ENCODE assay signal across 17 mouse cellular contexts in the genomic region with DNA sequence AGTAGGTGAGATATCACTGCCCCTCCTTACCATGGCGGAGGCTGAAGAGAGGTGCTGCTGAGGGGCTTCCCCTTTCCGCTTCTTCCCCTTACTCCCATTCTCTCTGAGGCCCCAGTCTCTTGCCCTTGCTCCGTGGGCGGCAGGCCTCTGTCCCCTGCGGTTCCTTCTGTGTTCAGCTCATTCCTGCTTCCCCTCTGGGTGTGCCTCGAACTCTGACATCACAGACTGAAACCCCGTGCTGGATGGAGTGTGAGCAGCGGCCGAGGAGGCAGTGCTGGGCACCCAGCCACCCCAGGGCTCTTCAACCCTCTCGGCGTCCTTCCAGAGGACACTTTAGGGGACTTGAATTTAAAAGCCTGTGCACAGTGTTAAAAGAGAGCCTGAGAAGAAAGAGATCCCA.
DNase-seq lines count a peak whose midpoint lies in the region; ATAC-seq and TF ChIP-seq lines count a peak whose summit lies in the region.
"Had no signal": no experiment of that assay in that cellular context is flagged by ENCODE, and none has a peak within 500 bp of the region (broad histone marks: within the 10 kb centered on the region; RNA-seq: fewer than 3 reads in every experiment).

No protein-coding gene starts in this region.

- no peak for TF ChIP-seq CTCF in midbrain, postnatal 0 days (IDR thresholded peaks at IDR 0.05)
- TF ChIP-seq CTCF in hindbrain, postnatal 0 days (IDR thresholded peaks at IDR 0.05; ENCODE audit: low read depth) = no peak

- no peaks in the 10 kb centered on the region for H3K9me3 ChIP-seq in midbrain, postnatal 0 days (ENCODE audit: low read length)
- no peaks in the 10 kb centered on the region for H3K9me3 ChIP-seq in midbrain, embryonic 13.5 days
- no peaks in the 10 kb centered on the region for H3K9me3 ChIP-seq in hindbrain, postnatal 0 days (ENCODE audit: low read length)
- H3K9me3 ChIP-seq: embryonic facial prominence, embryonic 13.5 days; liver, embryonic 15.5 days; midbrain, embryonic 15.5 days; neural tube, embryonic 15.5 days had no signal

- peak; percentile 49 for DNase-seq in adrenal gland, postnatal 14 days
- DNase-seq in adrenal gland, postnatal 36 days = no peak
- peak; percentile 32 for DNase-seq in midbrain, postnatal 0 days (ENCODE audit: low spot score)
- DNase-seq in lung, postnatal 36 days = peak; percentile 76
- DNase-seq in spleen, postnatal 4 days (ENCODE audit: low spot score in 2 of 2) = no peak
- no peak for DNase-seq in hindbrain, postnatal 0 days (ENCODE audit: low spot score)
- DNase-seq: cerebellum, postnatal 10 days; kidney, adult 2 months; right cerebral cortex, postnatal 4 days had no signal

- H3K9ac ChIP-seq in midbrain, postnatal 0 days (replicated peaks; ENCODE audit: low read length, poor library complexity, severe bottlenecking) = no peak overlapping the region
- H3K9ac ChIP-seq in midbrain, embryonic 13.5 days (replicated peaks) = no peak overlapping the region
- no peak overlapping the region for H3K9ac ChIP-seq in hindbrain, postnatal 0 days (replicated peaks; ENCODE audit: low read length)
- H3K9ac ChIP-seq: embryonic facial prominence, embryonic 13.5 days; liver, embryonic 15.5 days; midbrain, embryonic 15.5 days; neural tube, embryonic 15.5 days had no signal

- H3K27ac ChIP-seq in midbrain, postnatal 0 days (ENCODE audit: low read depth, low read length) = no peak overlapping the region
- no peak overlapping the region for H3K27ac ChIP-seq in midbrain, embryonic 13.5 days
- no peak overlapping the region for H3K27ac ChIP-seq in hindbrain, postnatal 0 days
- H3K27ac ChIP-seq: embryonic facial prominence, embryonic 13.5 days; heart, adult 2 months; liver, embryonic 15.5 days; midbrain, embryonic 15.5 days; neural tube, embryonic 15.5 days had no signal

- H3K4me3 ChIP-seq in midbrain, postnatal 0 days (ENCODE audit: low read depth, low read length) = no peak overlapping the region
- H3K4me3 ChIP-seq in midbrain, embryonic 13.5 days (replicated peaks) = no peak overlapping the region
- no peak overlapping the region for H3K4me3 ChIP-seq in hindbrain, postnatal 0 days (ENCODE audit: low read length)
- H3K4me3 ChIP-seq: embryonic facial prominence, embryonic 13.5 days; heart, adult 2 months; liver, embryonic 15.5 days; midbrain, embryonic 15.5 days; neural tube, embryonic 15.5 days had no signal

- 83% methylated on average over 11 of the region's 11 CpGs for WGBS in midbrain, postnatal 0 days
- 84% methylated on average over 11 of the region's 11 CpGs for WGBS in midbrain, embryonic 13.5 days
- 86% methylated on average over 11 of the region's 11 CpGs for WGBS in hindbrain, postnatal 0 days

- no peak overlapping the region for H3K4me2 ChIP-seq in midbrain, postnatal 0 days (ENCODE audit: low read depth, low read length, poor library complexity, severe bottlenecking)
- H3K4me2 ChIP-seq in midbrain, embryonic 13.5 days (replicated peaks) = no peak overlapping the region
- H3K4me2 ChIP-seq in hindbrain, postnatal 0 days (ENCODE audit: low read depth, low read length) = no peak overlapping the region
- H3K4me2 ChIP-seq: embryonic facial prominence, embryonic 13.5 days; liver, embryonic 15.5 days; midbrain, embryonic 15.5 days; neural tube, embryonic 15.5 days had no signal

- H3K4me1 ChIP-seq in midbrain, postnatal 0 days (ENCODE audit: insufficient read depth, low read length) = 0 out of 2 replicates have a peak, but pooled peaks cover 3% of the 10 kb centered on the region
- peaks cover 21% of the 10 kb centered on the region for H3K4me1 ChIP-seq in midbrain, embryonic 13.5 days (replicated peaks)
- H3K4me1 ChIP-seq in hindbrain, postnatal 0 days (ENCODE audit: insufficient read depth, low read length) = 0 out of 2 replicates have a peak, but pooled peaks cover 1% of the 10 kb centered on the region

- no peak for ATAC-seq in midbrain, postnatal 0 days (ENCODE audit: low FRiP score)
- ATAC-seq in midbrain, embryonic 13.5 days = no peak
- no peak for ATAC-seq in hindbrain, postnatal 0 days
- ATAC-seq in frontal cortex, adult (ENCODE audit: low TSS enrichment) = no peak
- ATAC-seq: forebrain, embryonic 14.5 days; midbrain, embryonic 15.5 days had no signal

- H3K36me3 ChIP-seq in midbrain, postnatal 0 days (ENCODE audit: insufficient read depth, low read length) = 0 out of 2 replicates have a peak, but pooled peaks cover 6% of the 10 kb centered on the region
- H3K36me3 ChIP-seq in midbrain, embryonic 13.5 days = peaks cover 18% of the 10 kb centered on the region
- H3K36me3 ChIP-seq in hindbrain, postnatal 0 days (ENCODE audit: insufficient read depth, low read length) = no peaks in the 10 kb centered on the region
- H3K36me3 ChIP-seq: liver, embryonic 15.5 days; midbrain, embryonic 15.5 days had no signal

- H3K27me3 ChIP-seq in midbrain, postnatal 0 days (ENCODE audit: insufficient read depth, low read length) = no peaks in the 10 kb centered on the region
- no peaks in the 10 kb centered on the region for H3K27me3 ChIP-seq in midbrain, embryonic 13.5 days
- no peaks in the 10 kb centered on the region for H3K27me3 ChIP-seq in hindbrain, postnatal 0 days (ENCODE audit: insufficient read depth, low read length)
- H3K27me3 ChIP-seq: embryonic facial prominence, embryonic 13.5 days; liver, embryonic 15.5 days; midbrain, embryonic 15.5 days; neural tube, embryonic 15.5 days had no signal

Comparison
In these comparisons a context has a peak if more than half of its experiments do, and no peak if none do; other contexts are left out.
1. DNase-seq: peak in adrenal gland, postnatal 14 days (single experiment), midbrain, postnatal 0 days (single experiment) and lung, postnatal 36 days (single experiment); none in adrenal gland, postnatal 36 days (0 of 2), spleen, postnatal 4 days (0 of 2) and hindbrain, postnatal 0 days (single experiment).